Mouse (Mus musculus) splenic B cell, adult 2 months (primary cell): ENCODE results near the gene Pigf.

Source experiments
- DNase-seq: peaks from one replicate; pipeline ENCODE4 v3.0.0-alpha.2; 2011; ENCODE audit warnings: low read depth, low spot score
- H3K27me3 ChIP-seq: 2 replicates; pipeline ENCODE4 v1.6.1; 2012; ENCODE audit warnings: mild to moderate bottlenecking, low read length, moderate library complexity, mixed read lengths; ENCODE audit not compliant: control insufficient read depth, poor library complexity, insufficient read depth, severe bottlenecking
- H3K36me3 ChIP-seq: 2 replicates; pipeline ENCODE4 v1.6.1; 2012; ENCODE audit warnings: mild to moderate bottlenecking, low read length, moderate library complexity, mixed read lengths; ENCODE audit not compliant: control insufficient read depth, poor library complexity, insufficient read depth, severe bottlenecking

Gene Pigf

DNA sequence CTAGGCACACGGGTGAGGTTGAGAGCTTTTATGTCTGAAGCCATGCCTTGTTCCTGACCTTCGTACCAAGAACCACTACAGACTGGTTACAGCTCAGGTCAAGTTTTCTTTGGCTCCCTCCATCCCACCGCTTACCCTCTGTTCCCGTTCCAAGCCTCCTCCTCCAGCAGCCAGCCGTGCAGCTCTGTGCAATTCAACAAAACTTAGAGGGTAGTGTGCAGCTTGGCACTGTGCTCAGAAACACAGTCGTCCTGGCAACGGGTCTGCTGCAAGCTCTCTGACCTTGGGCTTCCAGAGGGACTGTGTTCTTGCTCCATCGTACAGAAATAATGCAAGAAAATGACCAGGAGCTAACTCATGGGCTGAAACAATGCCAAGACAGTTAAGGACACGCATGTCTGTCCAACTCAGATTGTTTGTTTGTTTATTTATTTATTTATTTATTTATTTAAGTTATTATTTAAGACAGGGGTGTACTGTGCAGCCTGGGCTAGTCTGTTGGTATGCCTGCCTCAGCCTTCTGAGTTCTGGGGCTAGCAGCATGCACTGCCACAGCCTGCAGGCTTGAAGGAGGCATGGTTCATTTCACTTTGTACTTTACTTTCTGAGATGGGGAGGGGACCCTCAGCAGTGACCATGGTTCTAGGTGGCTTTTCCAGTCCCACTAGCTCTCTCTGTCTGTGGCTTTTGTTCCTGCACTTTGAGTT, 25.4 kb upstream of the Pigf start:
- no peaks in the 10 kb centered on the region for H3K36me3 ChIP-seq
- H3K27me3 ChIP-seq, result no peaks in the 10 kb centered on the region
- no peak for DNase-seq

DNA sequence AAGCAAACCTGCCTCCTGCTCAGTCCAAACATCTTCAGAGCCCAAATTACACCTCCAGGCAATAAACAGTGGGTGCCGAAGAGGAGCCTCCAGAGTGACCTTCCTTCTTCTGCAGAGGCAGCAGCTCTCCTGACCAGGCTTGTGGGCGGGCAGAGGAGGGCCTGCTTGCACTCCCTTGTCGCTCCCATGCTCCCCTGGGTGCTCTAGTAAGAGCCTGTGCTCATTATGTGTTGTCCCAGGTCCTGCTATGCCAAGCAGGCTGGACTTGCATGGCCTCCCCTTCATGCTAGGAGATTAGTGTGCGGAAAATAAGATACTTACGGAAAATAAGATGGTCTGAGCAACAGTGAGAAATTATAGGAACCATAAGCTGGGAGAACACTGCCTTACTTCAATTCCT, 24.5 kb upstream of the Pigf start:
- H3K36me3 ChIP-seq, result no peaks in the 10 kb centered on the region
- no peak for DNase-seq

DNA sequence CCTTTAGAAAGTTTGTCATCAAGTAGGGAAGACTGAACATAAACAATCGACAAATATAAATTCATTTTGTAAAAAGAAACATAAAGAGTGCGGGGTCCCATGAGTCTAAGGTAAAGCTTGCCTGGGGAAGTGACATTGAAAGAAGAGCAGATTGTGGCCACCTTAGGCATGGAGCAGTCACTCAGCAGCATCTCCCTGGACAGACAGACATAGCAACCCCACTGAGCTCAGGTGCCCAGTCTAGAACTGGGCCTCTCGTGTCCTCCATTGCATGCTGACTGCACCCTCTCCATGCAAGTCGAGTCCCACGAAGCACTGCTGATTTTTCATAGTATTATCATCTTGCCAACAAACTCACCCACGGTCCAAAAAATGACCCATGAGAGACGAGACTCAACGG, 19.6 kb upstream of the Pigf start:
- Histone ChIP-seq H3K27me3 (no peaks in the 10 kb centered on the region), H3K36me3 (no peaks in the 10 kb centered on the region)
- no peak for DNase-seq

More for the DNA sequence above, 24.5 kb upstream of the Pigf start:
- H3K27me3 ChIP-seq, result no peaks in the 10 kb centered on the region

DNA sequence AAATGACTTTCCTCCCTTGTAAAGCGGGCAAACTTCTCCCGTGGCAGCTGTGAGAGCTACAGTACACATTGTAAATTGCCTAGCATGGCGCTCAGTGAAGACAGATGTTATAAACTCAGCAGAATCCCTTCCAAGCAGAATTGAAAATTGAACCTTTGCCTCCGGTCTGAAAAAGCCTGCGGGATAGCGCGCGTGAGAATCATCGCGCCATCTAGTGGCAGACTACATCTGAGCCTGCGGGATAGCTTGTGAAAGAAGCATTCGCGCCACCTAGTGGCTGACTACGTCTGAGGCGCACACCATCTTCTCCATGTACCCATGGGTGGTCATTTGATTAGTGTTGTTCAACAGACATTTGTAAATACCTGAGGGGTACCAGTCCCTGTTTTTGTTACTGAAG, 19.2 kb upstream of the Pigf start:
- no peaks in the 10 kb centered on the region for H3K27me3 ChIP-seq
- DNase-seq, result peak; percentile 97
- H3K36me3 ChIP-seq, result no peaks in the 10 kb centered on the region

DNA sequence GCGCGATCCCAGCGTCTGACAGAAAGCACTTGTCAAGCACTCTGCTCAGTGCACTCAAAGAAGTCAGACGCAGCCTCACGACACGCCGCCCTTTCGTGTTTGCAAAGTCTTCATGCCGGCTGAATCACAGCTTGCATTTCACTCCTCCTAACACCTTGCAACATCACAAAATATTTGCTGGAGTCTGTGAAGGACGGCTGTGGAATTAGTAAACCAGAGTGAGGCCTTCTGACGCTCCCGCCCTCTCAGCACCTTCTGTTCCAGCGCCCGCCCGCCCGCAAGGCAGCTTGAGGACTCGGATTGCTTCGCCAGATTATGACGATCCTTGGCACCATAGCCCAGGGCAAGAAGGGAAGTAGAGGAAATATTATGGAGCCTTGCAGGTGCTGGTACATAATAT, 16.5 kb upstream of the Pigf start:
- no peak for DNase-seq

DNA sequence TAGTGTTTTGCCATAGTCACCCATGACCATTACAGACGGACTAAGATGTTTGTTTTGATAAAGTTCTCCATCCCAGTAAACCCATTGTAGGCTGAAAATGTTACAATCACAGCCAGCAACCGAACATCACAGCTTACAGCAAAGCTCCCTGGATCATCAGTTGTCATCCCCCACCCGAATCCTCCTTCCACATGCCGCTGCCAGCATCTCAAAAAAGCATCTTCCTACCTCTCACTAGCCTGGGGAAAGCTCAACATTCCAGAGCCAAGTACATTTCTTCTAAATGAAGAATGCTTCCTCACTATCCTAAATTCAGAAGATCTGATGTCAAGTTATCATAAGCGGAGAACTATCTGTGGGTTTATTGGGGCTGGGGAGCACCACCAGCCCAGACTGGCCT, 13.3 kb upstream of the Pigf start:
- DNase-seq, result no peak
- Histone ChIP-seq H3K27me3 (no peaks in the 10 kb centered on the region), H3K36me3 (peaks cover 3% of the 10 kb centered on the region; the same call in 1 of the 2 replicates)

More for the DNA sequence above, 16.5 kb upstream of the Pigf start:
- peaks cover 3% of the 10 kb centered on the region; the same call in 1 of the 2 replicates for H3K36me3 ChIP-seq
- H3K27me3 ChIP-seq, result no peaks in the 10 kb centered on the region

DNA sequence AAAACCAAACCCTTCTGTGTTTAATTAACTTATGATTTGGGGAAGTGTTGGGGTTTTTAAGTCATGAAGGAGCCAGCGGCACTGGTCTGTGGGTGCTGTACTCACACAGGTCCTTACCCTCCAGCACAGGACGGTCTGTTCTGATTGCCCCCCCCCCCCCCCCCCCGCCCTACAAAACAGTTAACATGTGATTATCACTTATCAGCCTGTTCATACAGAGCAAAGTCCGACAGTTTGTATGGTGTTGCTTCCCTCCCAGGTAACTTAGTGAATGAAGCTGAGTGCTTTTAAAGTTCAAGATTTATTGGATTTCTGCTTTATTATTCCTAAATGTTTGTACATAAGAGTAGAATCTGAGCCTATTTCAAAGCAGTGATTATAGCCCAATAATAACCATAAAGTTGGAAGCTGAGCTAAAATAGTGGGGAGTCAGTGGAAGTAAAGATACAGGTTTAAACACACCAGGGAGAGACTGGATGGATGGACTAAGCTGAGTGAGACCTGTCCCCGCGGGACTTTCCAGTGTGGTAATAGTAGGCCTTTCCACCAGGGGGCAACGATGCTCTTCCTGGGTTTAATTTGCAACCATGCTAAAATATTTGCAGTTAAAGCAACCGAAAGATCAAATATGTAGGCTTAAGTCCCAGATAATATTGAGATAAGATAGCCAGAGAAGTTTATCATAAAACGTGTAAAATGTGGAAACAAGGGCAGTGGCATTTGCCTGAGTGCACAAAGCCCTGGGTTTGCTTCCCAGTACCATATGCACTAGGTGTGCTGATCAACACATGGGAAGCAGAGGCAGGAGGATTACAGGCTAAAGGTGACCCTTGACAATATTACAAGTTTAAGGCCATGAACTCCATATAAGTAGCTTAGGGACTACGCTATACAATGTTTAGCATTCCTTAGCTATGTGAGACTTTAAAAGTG, 11.2 kb upstream of the Pigf start:
- peak; percentile 81 for DNase-seq

DNA sequence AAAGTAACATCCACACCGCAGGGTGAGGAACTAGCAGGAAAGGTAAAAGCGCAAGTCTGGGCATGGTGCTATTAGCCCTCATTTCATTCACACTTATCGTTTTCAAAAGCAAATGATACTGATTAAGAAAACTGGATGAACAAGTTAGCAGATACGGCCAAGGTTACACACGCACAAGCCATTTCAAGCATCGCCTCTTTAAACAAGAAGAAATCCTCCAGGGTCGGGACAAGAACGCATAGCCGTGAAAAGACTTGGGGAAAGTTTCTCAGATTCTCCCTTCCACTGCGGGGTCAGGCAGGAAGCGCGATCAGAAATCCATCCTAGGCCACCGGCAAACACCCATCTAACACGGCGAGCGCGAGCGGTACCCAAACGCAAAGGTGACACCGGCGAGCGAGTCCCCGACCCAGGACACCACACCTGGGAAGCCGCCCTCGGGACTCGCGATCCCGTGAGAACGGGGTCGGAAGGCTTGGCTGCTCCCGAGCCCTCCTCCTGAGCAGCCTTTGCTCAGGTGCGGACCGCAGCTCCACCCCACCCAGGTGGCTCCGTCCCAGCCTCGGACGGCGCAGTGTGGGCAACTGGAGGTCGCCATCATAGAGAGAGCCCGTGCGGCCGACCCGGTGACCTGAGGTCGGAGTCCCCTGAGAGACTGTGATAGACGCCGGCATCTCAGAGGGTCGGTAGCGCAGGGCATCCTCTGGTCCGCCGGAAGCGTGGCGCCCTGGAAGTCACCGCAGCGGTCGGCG, 539 bp downstream of the Pigf start:
- no peak for DNase-seq
- Histone ChIP-seq H3K36me3 (peaks cover 2% of the 10 kb centered on the region; the same call in 1 of the 2 replicates), H3K27me3 (no peaks in the 10 kb centered on the region)

More for the DNA sequence above, 11.2 kb upstream of the Pigf start:
- no peaks in the 10 kb centered on the region for H3K27me3 ChIP-seq
- peaks cover 7% of the 10 kb centered on the region for H3K36me3 ChIP-seq

DNA sequence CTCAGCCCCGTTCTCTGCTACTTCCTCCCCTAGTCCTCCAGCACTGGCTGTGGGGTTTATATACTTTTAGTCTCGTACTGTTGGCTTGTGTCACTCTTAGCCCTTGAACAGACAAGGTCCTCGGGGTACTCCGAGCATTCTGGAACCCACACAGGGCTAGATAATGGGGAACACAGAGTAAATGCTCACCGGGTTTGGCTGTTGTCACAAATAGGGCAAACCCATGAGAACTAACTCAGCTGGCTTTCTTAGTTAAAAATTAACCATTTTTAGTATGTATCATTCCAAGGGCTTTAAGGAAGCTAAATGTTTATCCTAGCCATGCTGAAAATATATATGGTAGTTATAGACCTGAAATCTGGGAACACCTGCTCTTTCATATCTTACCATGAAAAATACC, 5.5 kb downstream of the Pigf start:
- DNase-seq, result no peak
- no peaks in the 10 kb centered on the region for H3K27me3 ChIP-seq
- H3K36me3 ChIP-seq, result no peaks in the 10 kb centered on the region; the same call in 1 of the 2 replicates

DNA sequence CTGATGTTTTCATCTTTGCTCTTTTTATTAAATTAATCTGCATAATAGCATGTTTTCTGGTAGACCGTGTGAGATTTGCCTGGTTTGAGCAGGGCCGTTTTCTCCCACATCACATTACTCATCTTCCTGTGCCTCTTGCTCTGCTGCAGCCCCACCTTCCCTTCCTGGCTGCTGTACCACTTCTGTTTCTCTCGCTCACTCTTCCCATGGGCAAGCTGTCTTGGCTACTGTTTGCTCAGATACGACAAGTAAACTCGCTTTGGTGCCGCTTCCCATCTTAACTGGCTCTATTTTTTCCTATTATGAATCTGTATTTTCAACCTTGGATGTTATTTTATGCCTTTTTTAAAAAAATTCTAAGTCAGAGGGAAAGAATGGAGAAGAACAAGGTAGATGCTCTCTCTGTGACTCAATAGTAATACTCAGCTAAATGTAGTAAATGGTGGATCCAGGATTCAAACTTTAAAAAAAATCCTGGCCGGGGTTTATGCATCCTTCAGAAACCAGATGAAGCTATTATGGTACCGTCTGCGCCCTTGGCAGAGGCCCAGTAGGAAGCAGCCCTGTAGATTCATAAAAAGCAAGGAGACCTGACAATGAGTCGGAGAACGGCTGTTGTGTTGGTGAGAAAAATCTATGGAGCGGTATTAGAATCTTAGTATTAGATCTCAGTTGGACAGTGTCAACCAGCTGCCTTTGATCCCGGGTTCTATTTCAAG, 13.7 kb downstream of the Pigf start:
- DNase-seq, result no peak
- H3K36me3 ChIP-seq, result no peaks in the 10 kb centered on the region; the same call in none of the 2 replicates
- H3K27me3 ChIP-seq, result no peaks in the 10 kb centered on the region

DNA sequence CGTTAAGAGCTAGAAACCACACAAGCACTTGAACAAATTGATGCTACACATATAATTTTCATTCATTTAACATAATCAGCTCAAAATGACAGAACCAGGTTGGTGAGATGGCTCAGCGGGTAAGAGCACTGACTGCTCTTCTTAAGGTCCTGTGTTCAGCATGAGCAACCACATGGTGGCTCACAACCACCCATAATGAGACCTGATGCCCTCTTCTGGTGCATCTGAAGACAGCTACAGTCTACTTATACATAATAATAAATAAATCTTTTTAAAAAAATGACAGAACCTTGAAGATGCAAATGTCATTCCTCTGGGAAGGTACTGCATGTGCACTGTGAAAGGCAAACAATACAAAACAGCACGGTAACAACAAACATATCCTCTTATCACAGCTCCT, 16.3 kb downstream of the Pigf start:
- no peaks in the 10 kb centered on the region; the same call in none of the 2 replicates for H3K36me3 ChIP-seq
- no peaks in the 10 kb centered on the region for H3K27me3 ChIP-seq
- DNase-seq, result peak; percentile 16

DNA sequence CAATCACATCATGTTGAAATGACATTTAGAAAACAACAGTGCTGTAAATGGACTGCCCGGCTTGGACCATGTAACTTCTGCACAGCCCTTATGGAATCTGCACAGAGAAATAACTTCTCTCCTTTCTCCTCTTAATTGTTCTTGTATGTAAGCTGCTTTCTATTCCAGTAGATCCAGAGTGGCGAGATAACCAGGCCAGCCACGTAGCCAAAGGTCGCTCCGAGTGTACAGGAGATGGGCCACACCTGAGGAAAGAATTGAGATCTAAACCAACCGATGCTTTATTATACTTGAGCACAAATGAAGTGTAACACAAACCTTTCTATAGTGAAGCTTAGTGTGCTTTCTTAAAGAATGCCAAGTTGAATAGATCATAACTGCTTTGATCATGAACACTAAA, 27.9 kb downstream of the Pigf start:
- H3K36me3 ChIP-seq, result peaks cover 4% of the 10 kb centered on the region; the same call in 1 of the 2 replicates
- H3K27me3 ChIP-seq, result no peaks in the 10 kb centered on the region
- DNase-seq, result no peak

DNA sequence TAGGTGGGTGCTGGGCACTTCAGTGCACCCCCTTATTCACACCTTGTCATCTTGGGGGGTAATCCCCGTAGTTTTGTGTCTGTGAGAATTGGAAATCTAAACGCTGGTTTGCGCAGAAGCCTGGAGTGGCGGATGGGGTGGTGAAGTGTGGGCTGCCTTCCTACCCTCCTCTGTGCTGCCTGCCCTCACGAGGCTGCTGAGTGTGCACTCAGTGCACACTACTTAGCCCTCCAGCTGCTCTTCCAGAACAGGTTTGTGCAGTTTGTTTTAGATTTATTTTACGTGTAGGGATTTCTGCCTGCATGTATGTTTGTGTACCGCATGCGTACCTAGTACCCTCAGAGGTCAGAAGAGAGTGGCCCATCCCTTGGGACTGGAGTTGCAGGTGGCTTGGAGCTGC, 33.9 kb downstream of the Pigf start:
- no peak for DNase-seq
- Histone ChIP-seq H3K27me3 (no peaks in the 10 kb centered on the region), H3K36me3 (no peaks in the 10 kb centered on the region)

DNA sequence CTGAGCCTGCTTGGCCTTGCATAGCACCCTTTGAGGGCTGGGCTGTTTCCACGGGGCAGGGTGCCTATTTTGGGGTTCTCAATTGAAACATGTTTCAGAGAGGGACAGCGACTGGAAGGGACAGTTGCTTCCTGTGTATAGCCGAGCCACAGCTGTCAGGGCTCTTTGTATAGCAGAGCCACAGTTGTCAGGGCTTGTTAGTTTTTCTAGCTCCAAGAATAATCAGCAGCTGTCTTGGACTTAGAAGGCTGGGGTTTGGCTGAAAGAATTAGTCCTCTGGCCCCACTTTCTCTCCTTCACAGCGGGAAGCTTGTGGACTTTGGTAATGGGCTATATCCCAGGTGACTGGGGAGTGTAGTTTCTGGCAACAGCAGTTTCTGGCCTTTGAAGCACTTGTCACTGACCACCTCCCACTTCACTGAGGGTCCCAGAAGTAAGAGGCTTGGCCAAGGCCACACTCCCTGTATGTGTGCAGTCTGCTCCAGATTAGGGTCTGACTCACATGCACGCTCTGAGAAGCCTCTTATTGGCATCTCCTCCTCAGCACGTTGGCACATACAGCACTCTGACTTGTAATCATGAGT, 36.5 kb downstream of the Pigf start:
- no peaks in the 10 kb centered on the region; the same call in 1 of the 2 replicates for H3K36me3 ChIP-seq
- DNase-seq, result no peak
- H3K27me3 ChIP-seq, result no peaks in the 10 kb centered on the region
